Mouse (Mus musculus) c-Kit-positive CD71-positive TER-119-negative erythroid progenitor cells, embryonic 14.5 days (primary cell): Measurements from ENCODE around the gene Asap2.

Experiments
- DNase-seq: peaks from one replicate; pipeline ENCODE4 v3.0.0-alpha.2; 2013; ENCODE audit warnings: low read depth

Asap2 gene

GRCm38 (mm10) chr12:21133031-21133430 is 142.8 kb downstream of the Asap2 start:
- DNase-seq, result no peak

GRCm38 (mm10) chr12:21133972-21134859 is 144.0 kb downstream of the Asap2 start:
- no peak for DNase-seq

DNA sequence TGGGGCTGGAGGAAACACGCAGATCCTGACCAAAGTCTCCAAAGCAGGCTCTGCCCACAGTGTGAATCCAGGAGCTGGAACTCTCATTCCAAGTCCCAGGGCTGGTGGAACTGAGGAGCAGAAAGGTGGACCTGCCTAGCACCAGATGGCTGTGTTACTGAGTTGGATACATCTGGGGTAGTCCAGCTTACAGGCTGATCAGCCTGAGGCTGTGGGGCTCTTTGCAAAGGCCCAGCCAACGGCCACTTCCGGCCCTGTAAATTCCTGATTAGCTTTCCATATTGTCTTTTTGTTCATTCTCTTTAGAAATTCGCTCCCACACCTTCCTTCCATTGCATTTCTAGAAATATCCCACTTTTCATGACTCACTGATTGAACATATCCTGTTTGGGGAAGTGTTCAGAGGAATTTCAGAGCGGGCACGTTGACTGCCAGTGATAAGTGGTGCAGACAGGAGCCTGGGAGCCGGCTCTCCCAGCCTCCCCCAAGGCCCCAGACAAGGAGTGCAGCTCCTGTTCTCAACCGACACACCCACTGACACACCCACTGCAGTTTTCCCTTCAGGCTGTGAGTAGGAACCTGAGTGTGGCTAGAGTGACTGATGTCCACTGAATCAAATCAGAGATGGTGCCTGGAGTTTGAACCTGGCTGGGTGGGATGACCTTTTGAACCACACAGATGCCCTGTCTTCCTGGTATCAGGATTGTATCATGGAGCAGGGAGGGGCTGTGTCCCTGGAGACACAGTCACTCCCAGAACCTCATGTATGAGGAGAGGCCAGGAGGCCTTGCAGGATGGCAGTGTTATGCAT is 145.6 kb downstream of the Asap2 start:
- DNase-seq, result peak; percentile 52

- no peak for DNase-seq
Observed at GRCm38 (mm10) chr12:21136462-21136751, 146.1 kb downstream of the Asap2 start.

DNA sequence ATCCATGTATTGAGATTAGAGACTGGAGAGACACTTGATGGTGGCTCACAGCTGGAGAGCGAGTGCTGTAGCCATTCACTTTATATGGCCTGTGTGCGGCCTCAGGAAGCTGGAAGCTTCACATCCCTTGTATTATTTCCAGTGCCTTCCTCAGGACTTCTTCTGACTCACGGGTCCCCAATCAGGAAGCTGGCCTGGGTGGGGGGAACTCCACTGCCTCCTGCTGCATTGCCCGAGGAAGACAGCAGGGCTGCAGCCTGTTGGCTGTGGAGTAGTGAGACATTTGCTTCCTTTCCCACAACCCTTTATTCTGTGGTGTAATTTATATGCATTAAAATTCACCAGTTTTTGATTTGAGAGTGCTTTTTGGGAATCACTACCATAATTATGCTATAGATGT is 149.3 kb downstream of the Asap2 start:
- DNase-seq, result no peak

DNA sequence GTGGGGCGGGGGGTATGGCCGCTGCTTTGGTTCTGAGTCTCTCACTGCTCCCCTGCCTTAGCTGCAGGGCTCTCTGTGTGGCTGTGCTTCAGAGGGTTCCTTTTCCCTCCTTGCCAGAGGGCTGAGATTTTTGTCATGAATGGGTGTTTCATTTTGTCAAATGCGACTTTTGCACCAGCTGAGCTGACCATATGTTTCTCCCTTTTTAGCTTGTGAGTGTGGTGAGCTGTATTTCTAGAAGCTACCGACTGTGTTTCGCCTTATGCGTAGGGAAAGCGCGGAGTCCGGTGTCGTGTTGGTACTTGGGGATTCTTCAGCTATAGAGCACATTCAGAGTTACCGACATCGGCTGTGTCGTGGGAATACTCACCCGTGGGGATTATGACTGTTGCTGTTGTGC is 149.9 kb downstream of the Asap2 start:
- no peak for DNase-seq

DNA sequence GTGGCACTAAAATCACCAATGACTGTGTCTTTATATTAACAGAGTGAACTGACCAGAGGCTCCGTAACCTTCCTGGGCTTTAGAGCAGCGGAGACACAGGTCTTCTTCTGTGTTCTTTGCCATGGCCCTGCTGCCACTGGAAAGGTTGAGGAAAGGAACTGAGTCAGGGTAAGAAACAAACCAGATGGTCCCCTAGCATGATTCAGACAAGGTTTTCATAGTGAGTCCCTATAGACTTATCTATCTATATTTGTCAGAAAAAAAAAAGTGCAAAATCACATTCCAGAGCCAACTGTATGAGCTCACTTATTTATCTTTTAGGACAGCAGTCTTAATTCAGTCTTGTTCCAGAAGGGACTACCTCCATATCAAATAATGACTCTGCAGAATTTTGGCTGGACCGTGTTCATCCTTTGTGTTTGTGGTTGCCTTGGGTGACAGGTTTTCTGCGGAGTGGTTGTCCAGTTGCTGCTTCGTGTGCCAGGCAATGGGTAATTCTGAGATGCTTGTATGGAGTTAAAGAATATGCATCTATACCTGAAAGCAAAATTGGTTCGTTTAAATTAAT is 150.6 kb downstream of the Asap2 start:
- DNase-seq, result no peak

DNA sequence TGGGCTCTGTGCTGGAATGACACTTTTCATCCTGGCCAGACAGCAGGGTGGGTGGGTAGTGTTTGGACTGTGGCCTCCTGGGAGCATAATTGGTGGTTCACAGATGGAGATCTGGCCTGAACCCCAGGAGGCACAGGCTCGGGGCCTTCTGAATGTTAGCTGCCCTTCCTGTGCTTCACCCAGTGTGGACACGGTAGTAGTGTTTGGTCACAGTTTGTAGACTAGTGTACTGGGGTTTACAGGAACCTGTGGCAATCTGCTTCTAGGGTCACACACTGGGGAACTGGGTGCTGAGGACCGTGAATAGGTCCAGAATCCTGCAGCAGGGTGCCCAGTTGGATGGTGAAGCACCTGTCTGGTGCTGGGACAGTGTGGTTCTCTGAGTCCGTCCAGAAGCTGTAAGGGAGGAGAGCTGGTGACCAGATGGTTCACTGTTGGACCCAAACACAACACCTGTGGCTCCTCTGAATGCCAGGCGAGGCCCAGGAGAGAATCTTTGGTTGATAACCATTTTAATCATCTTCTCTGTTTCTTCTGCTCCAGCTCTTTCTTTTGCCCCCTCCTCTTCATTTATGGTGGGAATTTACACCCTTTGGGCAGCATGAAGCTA is 151.5 kb downstream of the Asap2 start:
- DNase-seq, result no peak

DNA sequence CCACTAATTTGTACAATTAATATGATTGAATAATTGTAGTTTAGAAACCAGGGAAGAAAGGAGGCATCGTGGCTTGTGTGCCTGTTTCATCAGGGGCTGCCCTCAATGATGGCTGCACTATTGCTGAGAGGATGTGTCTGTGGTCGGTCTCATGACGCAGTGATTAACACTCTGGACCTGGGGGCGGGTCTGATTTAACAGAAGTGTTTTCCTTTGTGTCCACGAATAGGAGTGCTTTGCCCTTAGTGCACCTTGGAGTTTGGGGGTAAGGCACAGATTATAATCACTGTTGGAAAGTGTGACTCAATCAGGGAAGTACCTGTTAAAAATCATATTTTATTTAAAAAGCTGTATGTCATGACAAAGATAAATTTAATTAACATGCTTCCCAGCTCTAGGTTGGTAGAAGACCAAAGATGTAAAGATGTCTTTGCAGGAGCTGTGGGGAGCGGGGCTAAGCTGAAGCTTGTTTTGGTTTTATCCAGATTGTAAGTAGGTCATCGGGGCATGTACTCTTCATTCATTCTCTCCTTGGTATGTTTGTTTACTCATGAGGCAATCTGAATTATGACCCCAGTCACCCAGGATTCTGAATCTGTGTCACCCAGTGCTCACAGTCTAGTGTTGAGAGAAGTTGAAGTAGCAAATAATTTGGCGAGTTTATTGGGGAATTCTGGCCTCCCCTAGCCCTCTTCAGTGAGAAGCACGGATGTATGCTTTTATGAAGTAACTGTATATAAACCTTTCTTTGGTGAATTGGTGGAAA is 152.4 kb downstream of the Asap2 start:
- DNase-seq, result no peak

DNA sequence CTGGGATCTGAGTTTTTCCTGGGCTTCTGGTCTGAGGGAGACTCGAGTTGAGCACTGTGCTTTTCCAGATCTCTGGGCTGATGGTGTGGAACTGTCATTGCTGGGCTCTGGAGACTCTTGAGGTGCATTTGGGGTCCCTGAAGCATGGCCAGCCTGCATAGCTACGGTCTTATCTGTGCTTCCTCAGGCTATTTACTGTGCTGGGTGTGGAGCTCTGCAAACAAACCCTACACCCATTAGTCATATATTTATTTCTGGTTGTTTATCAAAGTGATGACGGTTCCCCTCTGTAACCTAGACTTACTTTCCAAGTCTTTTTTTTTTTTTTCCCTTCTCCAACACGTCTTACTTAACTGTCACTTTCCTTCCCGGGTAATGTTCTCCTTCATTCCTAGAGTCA is 154.3 kb downstream of the Asap2 start:
- DNase-seq, result no peak

DNA sequence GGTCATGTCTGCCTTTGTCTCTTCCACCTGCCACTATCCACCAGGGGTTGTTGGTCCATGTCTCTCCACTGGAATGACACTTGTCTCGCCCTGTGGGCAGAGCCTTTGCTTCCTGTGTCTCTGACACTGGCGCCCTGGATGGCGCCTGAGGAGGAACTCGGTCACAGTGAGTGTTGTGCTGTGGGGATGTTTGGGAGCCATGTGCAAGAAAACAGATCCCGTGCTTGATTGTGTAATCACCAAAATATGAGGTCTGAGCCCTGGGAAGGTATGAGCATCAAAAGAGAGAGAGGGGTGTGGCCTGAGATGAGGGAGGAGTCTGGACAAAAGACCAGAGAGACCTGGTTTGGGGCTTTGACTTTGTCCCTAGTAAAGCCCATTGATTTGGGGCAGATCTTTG is 154.8 kb downstream of the Asap2 start:
- DNase-seq, result no peak

DNA sequence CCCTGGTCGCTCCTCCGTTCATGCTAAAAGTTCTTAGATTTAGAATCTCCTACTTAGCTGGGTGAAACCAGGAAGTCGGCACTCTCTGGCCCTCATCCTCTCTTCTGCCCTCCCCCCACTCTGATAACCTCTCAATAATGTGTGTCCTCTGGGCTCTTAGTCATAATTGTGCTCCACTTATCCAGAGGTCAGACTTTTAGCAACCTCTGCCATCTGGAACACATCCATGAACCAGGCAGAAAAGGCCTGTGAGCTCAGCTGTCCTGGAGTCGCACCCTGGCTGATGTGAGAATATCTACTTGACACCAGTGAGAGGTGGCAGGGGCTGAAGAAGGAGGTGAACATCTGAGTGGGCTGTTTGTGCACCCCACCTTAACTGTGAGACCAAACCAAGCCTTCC is 156.6 kb downstream of the Asap2 start:
- no peak for DNase-seq

- no peak for DNase-seq
Observed at GRCm38 (mm10) chr12:21153279-21153707, 163.0 kb downstream of the Asap2 start.

- DNase-seq, result no peak
Observed at GRCm38 (mm10) chr12:21155062-21155461, 164.8 kb downstream of the Asap2 start.

- no peak for DNase-seq
Observed at GRCm38 (mm10) chr12:21159304-21159703, 169.0 kb downstream of the Asap2 start.

DNA sequence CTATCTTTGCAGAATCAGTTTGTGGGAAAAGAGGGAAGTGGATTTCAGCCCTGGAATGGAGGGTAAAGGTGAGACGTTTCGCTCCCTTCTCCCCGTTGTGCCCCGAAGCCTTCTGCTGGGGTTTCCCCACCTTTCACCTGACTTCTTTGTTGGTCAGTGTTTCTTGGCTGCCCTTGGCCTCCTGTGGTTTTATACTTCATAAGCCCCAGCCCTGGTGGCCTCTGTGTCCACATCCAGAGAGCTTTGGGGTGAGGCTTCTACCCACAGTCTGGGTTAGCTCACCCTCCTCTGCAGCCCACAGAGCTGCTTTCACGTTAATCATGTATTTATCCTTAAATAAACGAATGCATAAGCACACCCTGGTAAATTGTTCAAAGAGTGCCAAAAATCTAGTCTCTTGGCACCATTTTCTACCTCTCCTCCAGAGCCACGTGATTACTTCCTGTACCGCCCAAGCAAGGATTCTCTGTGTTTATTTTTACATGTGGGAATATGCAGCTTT is 170.1 kb downstream of the Asap2 start:
- no peak for DNase-seq

DNA sequence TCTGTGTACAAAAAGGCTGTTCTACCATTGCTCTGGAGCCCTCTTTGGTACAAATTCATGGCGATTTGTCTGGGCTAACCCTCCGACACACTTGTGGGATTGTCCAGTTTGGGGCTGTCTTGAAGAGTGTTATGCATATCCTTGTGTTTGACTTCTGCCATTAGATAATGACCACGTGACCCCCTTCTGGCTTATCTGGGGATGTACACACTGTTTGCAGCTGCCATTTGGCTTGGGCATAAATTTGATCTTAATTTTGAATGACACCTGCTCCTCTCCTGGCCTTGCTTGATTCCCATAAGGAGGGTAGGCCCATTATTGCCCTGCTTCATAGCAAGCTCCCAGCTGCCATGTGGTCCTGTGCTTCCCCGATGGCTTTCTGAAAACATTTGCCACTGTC is 171.6 kb downstream of the Asap2 start:
- peak; percentile 53 for DNase-seq

DNA sequence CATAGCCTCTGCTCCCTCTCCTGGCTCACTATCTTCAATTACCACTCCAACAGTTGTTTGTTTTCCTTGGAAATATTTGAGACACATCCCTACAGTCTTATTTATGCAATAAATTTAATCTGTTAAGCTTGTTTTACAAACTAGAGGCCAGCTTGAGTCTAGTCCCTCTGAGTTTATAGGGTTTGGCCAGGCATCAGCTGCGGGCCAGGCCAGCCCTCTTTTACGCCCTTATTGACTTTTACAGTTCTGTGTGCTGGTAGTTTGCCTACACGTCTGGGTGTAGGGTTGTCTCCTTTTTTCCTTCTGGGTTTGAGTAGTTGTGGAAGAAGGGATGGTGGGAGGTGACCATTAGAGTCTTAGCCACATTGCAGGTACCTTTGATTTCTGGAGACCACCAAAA is 173.4 kb downstream of the Asap2 start:
- no peak for DNase-seq

DNA sequence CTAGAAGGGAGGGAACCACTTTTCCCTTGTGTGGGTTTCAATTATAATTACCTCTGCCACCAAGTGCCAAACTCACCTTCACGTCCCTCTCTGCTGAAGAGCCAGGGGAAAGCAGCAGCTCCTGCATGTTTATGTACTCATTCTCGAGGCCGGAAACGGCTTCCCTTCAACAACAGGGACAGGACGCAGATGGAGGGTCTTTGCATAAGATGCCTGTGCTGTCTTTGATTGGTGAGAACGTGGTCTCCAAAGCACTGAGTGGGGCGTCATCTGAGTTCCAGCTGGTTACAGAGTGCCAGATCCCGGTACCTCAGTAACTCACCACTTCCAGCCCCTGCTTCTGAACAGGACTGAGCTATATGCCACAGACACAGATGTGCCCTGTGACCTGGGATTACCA is 174.0 kb downstream of the Asap2 start:
- DNase-seq, result no peak

DNA sequence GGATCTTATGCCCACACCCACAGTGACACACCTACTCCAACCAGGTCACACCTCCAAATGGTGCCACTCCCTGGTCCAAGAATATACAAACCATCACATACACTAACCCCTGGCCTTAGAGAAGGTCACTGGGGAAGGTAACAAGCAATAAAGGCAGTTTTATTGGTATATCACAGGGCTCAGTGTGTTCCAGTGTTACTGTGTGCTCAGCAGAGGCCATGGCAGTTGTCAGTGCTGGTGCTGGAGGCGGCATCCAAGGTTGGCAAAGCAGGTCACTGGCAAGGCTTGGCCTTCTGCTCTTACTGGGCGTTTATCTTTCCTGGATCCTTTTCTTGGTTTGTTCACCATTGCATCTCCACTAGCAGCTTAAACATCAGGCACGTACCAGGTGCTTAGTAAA is 174.9 kb downstream of the Asap2 start:
- DNase-seq, result no peak

DNA sequence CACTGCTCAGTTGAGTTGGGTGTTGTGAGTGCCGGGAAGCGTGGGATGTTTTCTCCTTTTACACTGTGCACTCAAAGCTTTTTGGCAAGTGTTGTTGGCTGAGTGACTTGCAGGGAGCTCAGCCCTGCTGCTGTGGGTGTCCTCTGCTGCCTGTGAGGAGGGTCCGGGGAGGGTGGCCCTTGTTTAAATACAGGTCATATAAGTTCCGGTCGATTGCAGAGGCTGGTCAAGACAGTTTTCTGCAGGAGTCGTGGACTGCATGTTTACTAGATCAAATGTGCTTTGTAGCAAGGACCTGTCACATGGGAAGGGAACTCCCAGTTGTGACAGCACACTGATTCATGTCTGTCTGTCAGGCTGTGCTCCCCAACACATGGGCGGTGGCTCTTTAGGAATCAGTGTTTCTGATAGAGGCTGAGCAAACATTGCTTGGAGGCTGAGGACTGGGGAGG is 175.7 kb downstream of the Asap2 start:
- no peak for DNase-seq
